Mouse (Mus musculus) frontal cortex, postnatal 14 days (tissue): ENCODE measurements around the gene Dnaaf3.

Source experiments
- DNase-seq, 2 experiments: peaks; one replicate each; pipeline ENCODE4 v3.0.0; 2022; ENCODE audit warnings: low spot score in 2 of 2

The Dnaaf3 gene

DNA sequence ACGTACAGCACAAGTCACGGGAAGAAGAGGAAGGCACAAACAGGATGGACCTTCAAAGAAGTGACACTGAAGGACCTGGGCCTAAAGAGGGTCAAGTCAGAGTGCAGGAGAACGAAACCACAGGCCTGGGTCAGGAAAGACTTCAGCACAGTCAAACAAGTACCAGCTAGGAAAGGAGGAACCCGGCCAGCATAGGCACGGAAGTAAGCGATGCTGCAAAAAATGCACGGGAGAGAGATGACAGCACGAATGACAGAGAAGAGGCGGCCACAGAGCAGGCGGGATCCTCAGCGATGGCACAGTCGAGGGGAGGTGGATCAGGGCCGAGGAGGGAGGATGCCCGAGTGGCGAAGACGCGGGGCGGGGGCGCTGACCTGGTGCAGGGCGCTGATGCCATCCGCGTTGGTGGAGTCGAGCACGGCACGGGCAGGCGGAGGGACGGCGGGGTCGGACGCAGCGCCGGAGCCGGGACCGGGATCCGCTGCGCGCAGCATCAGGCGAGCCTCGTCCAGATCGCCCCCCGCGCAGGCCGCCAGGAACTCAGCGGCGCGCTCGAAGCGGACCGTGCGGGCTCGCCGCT lies 31.3 kb downstream of the Dnaaf3 start:
- peak in 1 of 2 experiments; percentile 56 for DNase-seq

DNA sequence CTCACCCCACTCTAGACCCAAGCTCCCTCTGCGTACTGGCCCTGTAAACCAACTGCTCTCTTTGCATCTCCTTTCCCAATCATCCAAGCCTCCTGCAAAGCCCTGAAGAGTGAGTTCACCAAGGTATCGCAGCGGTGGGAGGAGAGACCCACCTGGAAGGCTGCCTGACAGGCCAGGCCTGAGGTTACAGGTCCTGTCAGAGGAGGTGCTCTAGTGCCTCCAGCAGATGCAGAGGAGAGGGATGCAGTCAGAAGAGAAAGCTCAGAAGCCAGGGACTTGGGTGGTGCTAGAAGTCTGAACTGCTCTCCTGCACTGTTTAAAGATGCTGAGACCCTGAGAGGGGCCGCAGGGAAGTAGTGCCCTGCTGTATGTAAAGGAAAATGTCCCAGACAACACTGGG lies 33.2 kb downstream of the Dnaaf3 start:
- DNase-seq: no peak

DNA sequence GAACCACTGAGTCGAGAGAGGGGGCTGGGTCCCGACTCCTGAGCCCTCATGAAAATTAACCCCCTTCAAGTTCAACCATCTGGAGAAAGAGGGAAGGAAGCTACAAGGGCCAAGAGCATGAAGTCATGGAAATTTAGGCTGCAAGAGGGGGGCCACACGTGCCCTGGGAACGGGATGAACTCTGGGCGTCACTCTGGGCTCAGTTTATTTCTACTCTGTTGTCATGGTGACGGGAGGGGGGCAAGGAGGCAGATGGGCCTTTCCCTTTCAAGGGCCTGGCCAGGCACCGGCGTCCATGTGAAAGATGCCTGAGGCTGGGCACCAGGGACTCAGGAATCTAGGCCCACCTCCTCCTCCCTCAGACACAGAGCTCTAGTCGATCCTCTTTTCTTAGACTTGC lies 34.0 kb downstream of the Dnaaf3 start:
- no peak for DNase-seq

DNA sequence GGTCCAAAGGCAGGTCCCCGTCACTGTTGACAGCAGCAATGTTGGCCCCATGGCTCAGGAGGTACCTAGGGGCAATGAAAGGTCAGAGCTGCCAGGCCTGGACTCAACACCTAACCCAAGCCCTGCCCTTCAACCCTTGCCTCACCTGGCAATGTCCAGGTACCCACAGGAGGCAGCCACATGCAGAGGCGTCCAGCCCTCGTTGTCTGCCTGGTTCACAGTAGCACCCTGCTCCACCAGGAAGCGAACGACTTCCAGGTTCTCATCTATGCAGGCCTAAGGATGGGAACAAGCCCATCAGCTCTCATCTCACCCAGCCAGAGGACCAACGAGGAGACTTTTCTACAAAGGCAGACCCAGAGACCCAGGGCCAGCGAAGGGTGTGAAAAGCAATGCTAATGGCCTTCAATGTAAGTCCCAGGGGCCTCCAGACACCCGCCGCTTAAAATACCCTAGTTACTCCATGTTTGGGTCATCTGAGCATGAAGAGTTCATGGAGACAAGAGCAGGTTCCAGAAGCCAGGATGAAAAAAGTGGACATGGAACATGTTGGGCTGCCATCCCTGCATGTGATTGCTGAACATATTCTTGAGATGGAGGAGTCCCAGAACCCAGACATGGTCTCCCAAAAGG lies 34.9 kb downstream of the Dnaaf3 start:
- DNase-seq: no peak

DNA sequence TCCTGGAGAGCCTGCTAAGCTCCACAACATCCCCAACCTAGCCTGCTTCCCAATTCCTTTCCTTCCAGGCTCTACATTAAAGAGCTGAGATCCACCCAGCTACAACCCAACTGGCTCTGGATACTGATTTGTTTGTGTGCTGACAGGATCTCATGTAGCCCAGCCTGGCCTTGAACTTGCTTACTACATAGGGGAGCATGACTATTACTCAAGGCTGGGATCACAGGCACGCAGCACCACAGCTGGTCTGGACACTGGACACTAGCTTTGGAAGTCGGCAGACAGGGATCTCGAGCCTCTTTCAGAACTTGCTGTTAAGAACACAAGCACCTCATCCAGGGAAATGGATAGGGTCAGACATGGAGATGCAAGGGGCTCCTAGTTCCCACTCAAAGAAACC lies 35.8 kb downstream of the Dnaaf3 start:
- no peak for DNase-seq

DNA sequence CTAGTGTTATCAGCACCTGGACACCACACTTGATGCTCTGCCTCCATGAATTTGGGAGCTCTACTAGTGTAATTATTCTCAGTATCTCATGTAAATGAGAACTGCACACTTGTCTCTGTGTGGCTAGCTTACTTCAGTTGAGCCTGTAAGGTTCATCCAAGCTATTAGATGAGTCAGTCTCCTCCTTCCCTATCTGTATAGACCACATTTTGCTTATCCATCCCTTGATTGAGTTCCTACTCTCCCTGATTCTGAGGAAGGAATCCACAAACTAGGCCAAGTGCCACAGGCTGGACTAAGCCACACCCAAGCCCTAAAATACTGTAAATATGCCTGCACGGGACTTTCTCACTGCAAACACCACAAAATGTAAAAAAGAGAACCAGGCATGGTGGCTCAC lies 38.3 kb downstream of the Dnaaf3 start:
- no peak for DNase-seq

DNA sequence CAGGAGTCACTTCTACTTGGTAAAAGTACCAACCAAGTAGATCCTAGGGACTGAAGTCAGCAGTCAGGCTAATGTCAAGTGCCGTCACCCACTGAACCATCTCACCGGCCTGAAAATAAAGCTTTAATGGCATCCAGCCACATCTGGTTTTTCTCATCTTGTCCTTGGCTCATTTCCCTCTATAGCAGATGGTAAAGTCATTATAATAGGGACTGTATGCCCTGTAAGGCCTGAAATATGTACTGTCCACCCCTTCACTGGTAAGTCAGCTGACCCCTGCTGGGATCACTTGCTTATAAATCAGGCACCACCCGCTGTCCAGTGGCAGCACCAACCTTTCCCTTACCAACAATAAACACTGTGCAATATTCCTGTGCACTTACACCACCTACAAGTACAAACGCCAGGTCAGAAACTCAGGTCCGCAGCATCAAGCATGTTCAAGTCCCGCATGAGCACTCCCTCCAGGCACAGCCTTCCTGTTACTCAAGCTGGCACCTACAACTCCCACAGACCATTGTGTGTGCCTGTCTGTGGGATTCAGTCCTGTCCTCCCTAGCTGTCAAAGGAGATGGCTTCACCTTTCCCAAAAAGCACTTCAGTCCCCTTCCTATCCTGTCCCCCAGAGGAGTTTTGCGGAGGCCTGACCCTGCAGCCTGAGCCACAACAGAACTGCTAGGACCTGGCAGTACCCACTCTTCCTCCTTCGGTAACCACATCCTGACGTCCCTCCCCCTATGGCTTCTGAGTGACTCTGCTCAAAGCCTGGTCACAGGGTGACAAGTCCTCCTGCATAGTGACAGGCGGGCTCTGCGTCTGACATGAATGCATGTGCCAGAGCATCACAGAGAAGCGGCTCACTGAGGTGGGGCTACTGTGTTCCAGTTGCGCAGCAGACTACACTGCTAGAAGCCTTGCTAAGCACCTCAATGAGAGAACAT lies 39.7 kb downstream of the Dnaaf3 start:
- DNase-seq: no peak

DNA sequence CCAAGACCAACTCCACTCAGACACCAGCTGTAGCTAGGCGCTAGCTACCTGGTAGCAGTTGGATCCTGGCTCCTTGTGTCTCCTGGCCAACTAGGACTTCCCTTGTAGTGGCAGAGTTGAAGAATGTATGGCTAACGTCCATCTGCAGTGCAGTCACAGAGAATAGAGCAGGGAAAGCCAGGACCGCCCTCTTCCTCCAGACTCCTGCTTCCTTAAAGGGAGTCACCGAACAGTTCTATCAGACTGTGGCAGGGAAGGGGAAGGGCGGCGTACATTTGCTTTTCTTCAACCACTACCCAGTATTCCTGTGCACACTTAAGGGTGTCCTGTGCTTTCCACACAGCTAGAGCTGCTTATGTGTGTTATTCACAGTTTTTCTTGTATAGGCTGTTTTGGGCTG lies 40.9 kb downstream of the Dnaaf3 start:
- DNase-seq: no peak

DNA sequence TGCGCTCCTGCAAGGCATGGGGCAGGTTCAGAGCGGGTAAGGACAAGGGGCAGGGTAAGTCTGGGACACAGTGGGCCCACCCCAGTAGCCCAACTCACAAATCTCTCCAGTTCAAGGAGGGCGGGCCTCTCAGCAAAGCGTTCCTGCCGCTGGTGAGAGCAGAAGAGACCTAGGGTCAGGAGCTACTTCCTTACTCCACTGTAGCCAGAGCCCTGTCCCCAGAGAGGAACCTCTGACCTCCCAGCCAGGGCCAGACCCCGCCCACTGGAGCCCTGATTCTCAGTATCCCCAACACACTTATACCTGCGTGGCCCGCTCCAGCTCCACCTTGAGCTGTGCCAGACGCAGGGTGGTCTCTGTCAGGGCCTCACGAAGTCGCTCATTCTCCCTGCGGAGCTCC lies 50.0 kb downstream of the Dnaaf3 start:
- DNase-seq: no peak

DNA sequence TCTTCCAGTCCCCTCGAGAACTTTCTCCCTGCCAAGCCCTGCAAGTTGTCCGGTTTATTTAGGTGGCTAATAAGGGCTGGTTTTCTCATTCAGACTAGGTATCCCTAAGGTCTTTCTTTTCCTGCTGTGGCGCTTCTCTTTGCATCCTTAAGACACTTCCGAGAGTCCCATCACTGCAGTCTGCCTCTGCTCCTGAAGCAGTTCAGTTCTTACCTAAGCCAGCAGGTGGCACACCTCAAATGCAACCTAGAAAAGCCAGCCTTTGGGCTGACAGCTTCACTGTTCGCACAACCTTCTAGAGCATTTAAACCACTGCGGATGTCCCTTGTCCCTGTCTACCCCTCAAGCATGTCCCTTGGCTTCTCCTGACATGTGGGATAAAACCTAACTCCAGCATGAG lies 52.6 kb downstream of the Dnaaf3 start:
- no peak for DNase-seq

DNA sequence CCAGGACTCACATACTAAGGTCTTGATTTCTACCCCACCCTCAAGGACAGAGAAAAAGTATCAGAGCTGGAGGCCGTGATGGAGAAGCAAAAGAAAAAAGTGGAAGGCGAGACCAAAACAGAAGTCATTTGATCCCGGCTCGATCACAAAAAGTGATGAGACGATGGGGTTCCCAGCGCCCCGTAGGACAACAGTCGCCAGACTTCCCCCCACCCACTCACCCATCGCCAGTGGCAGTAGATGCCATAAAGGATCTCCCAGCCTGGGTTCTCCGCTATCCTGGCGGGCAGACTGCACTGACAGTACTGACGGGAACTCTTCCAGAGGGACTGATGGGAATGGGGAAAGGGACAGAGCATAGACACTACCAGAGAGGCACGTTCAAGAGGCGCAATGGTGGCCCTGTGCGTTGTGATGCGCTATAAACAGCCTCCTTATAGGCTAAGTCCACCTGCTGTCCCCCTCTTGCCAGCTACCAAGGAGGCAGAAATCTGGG lies 53.4 kb downstream of the Dnaaf3 start:
- no peak for DNase-seq

DNA sequence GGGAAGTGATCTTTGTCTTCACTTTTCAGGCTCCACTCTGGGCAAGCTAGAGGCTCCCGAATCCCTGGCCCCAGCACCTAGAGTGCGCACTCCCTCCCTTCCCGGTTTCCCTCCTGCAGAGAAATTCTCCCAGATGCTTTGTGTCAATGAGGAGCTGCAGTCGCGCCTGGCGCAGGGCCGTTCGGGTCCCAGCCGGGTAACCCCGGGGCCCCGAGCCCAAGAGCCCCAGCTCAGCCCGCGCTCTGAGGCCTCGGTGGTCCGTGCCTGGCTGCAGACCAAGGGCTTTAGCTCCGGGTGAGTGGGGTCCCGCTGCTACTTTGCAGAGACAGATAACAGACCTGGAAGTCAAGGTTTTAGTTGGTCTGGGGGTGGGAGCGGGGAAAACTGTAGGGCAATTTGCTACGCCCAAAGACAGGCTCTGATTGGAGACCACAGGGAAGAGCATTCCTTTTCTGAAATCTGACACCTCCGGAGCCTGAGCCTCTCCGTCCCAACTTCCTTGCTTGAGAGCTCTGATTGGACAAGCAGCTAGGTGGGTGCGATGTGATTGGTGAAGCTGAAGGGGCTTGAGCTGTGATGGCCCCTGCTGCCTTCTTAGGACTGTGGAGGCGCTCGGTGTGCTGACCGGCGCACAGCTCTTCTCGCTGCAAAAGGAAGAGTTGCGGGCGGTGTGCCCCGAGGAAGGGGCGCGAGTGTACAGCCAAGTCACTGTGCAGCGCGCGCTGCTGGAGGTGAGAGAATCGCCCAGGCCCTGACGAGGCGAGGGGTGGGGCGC lies 54.0 kb downstream of the Dnaaf3 start:
- DNase-seq: peak in 1 of 2 experiments; percentile 60

DNA sequence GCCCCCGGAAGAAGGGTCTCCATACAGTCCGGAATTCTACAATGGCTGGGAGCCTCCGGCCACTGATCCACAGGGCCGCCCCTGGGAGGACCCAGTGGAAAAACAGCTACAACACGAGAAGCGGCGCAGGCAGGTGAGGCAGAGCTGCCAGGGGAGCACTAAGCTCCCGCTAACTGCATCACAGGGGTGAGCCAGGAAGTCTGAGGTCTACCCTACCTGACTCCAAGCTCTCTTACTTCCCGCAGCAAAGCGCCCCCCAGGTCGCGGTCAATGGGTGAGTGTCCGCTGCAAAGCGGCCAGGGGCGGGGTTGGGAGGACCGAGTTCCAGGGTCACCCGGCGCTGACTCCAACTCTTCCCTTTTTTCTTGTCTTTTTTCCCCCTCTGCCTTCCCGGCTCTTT lies 58.3 kb downstream of the Dnaaf3 start:
- DNase-seq: no peak
